Mouse (Mus musculus) hindbrain, embryonic 15.5 days (tissue): Measurements from ENCODE around the gene Slc25a45. TPM values are rescaled to one million over a fixed set of nuclear protein-coding genes. Genes with fewer than 3 reads are reported as not detected.

ENCODE experiments used
- ATAC-seq: fragments of 200-750 bp; cut with Nextera tagmentation; 2 replicates; pipeline ENCODE4 v1.8.0; 2017; ENCODE audit warnings: low read depth, moderate number of reproducible peaks, moderate TSS enrichment; ENCODE audit not compliant: low FRiP score
- H3K27ac ChIP-seq: fragments of 300-500 bp; sonication (generic); replicated peaks from 2 replicates; pipeline ENCODE4 v1.5.1; 2015; ENCODE audit warnings: mild to moderate bottlenecking, inconsistent platforms
- H3K27me3 ChIP-seq: fragments of 300-500 bp; sonication (generic); 2 replicates; pipeline ENCODE4 v1.6.1; 2015; ENCODE audit warnings: control low read depth, inconsistent platforms
- H3K36me3 ChIP-seq: fragments of 300-500 bp; sonication (generic); 2 replicates; pipeline ENCODE4 v1.6.1; 2015; ENCODE audit warnings: control low read depth, inconsistent platforms
- H3K4me1 ChIP-seq: fragments of 300-500 bp; sonication (generic); replicated peaks from 2 replicates; pipeline ENCODE4 v1.6.1; 2015; ENCODE audit warnings: control low read depth, inconsistent platforms
- H3K4me2 ChIP-seq: fragments of 300-500 bp; sonication (generic); 2 replicates; pipeline ENCODE4 v1.6.1; 2015; ENCODE audit warnings: moderate library complexity, mild to moderate bottlenecking, inconsistent platforms
- H3K4me3 ChIP-seq: fragments of 300-500 bp; sonication (generic); 2 replicates; pipeline ENCODE4 v1.5.1; 2015; ENCODE audit warnings: mild to moderate bottlenecking, inconsistent platforms
- H3K9ac ChIP-seq: fragments of 300-500 bp; sonication (generic); 2 replicates; pipeline ENCODE4 v1.6.1; 2015; ENCODE audit warnings: inconsistent platforms
- H3K9me3 ChIP-seq: fragments of 300-500 bp; sonication (generic); 2 replicates; pipeline ENCODE4 v1.6.1; 2016; ENCODE audit warnings: control low read depth, inconsistent platforms
- WGBS: fragments of 180-500 bp; shearing (Covaris S2); methylation state at CpG from one replicate; pipeline ENCODE4 v1.1.7; 2015; 5-methylcytosine and 5-hydroxymethylcytosine counted together
- polyA plus RNA-seq: library from polyadenylated mRNA; unstranded; fragments of >200 nt; fragmentation: Nextera tagmentation; extraction: Ambion mirVana; gene quantifications from 2 replicates; pipeline ENCODE4 v1.2.1, GENCODE M21; 2015

Slc25a45 gene
- polyA plus RNA-seq, 1 experiment from 2014 or later: 2.6 TPM

GRCm38 (mm10) chr19:5885838-5886237, 8.2 kb downstream of the Slc25a45 start:
- H3K27me3 ChIP-seq: no peaks in the 10 kb centered on the region

GRCm38 (mm10) chr19:5887234-5887815, 9.7 kb downstream of the Slc25a45 start:
- WGBS: 89% methylated on average over 3 of the region's 3 CpGs
- Histone ChIP-seq H3K9ac (no peak overlapping the region), H3K4me1 (peaks cover 10% of the 10 kb centered on the region), H3K27ac (no peak overlapping the region), H3K4me2 (no peak overlapping the region), H3K4me3 (no peak overlapping the region), H3K9me3 (no peaks in the 10 kb centered on the region), H3K27me3 (no peaks in the 10 kb centered on the region), H3K36me3 (peaks cover 8% of the 10 kb centered on the region; the same call in 1 of the 2 replicates)
- ATAC-seq: no peak

More at GRCm38 (mm10) chr19:5885838-5886237, 8.2 kb downstream of the Slc25a45 start:
- H3K9me3 ChIP-seq: no peaks in the 10 kb centered on the region
- H3K4me2 ChIP-seq: no peak overlapping the region
- WGBS: 61% methylated on average over 4 of the region's 4 CpGs
- H3K27ac ChIP-seq: no peak overlapping the region
- H3K4me3 ChIP-seq: no peak overlapping the region
- no peak for ATAC-seq
- no peaks in the 10 kb centered on the region for H3K4me1 ChIP-seq
- no peaks in the 10 kb centered on the region for H3K36me3 ChIP-seq
- no peak overlapping the region for H3K9ac ChIP-seq

GRCm38 (mm10) chr19:5889211-5889610, 11.6 kb downstream of the Slc25a45 start:
- WGBS: 63% methylated on average over 4 of the region's 4 CpGs
- no peak for ATAC-seq
- H3K9me3 ChIP-seq: no peaks in the 10 kb centered on the region

GRCm38 (mm10) chr19:5891521-5892258, 14.1 kb downstream of the Slc25a45 start:
- H3K27ac ChIP-seq: no peak overlapping the region
- H3K36me3 ChIP-seq: peaks cover 18% of the 10 kb centered on the region
- no peak overlapping the region for H3K9ac ChIP-seq
- 95% methylated on average over 12 of the region's 12 CpGs for WGBS
- H3K4me3 ChIP-seq: no peak overlapping the region
- H3K27me3 ChIP-seq: no peaks in the 10 kb centered on the region
- H3K4me2 ChIP-seq: 0 out of 2 replicates have a peak overlapping the region, but pooled peaks have one; percentile 72
- no peaks in the 10 kb centered on the region for H3K9me3 ChIP-seq
- peaks cover 21% of the 10 kb centered on the region for H3K4me1 ChIP-seq
- no peak for ATAC-seq

More at GRCm38 (mm10) chr19:5889211-5889610, 11.6 kb downstream of the Slc25a45 start:
- Histone ChIP-seq H3K27me3 (no peaks in the 10 kb centered on the region), H3K36me3 (peaks cover 9% of the 10 kb centered on the region; the same call in 1 of the 2 replicates), H3K9ac (no peak overlapping the region), H3K27ac (no peak overlapping the region), H3K4me3 (no peak overlapping the region), H3K4me2 (no peak overlapping the region), H3K4me1 (peaks cover 21% of the 10 kb centered on the region)

- H3K36me3 ChIP-seq: peaks cover 22% of the 10 kb centered on the region
- H3K4me3 ChIP-seq: no peak overlapping the region
- H3K9ac ChIP-seq: no peak overlapping the region
- WGBS: 96% methylated on average over 7 of the region's 7 CpGs
- H3K9me3 ChIP-seq: no peaks in the 10 kb centered on the region
- peak overlapping the region; percentile 72; the same call in 1 of the 2 replicates for H3K4me2 ChIP-seq
- ATAC-seq: no peak
- no peaks in the 10 kb centered on the region for H3K27me3 ChIP-seq
- H3K27ac ChIP-seq: no peak overlapping the region
- H3K4me1 ChIP-seq: peaks cover 21% of the 10 kb centered on the region
Measured at GRCm38 (mm10) chr19:5892262-5892661, 14.7 kb downstream of the Slc25a45 start.

- H3K36me3 ChIP-seq: peaks cover 25% of the 10 kb centered on the region
- H3K27me3 ChIP-seq: no peaks in the 10 kb centered on the region
- H3K9ac ChIP-seq: peak overlapping the region; percentile 81; the same call in 1 of the 2 replicates
- H3K27ac ChIP-seq: no peak overlapping the region
- 89% methylated on average over 13 of the region's 13 CpGs for WGBS
- H3K4me2 ChIP-seq: peak overlapping the region; percentile 72
- no peaks in the 10 kb centered on the region for H3K9me3 ChIP-seq
- peak overlapping the region; percentile 62 for H3K4me3 ChIP-seq
- H3K4me1 ChIP-seq: peaks cover 21% of the 10 kb centered on the region
- ATAC-seq: no peak
Measured at GRCm38 (mm10) chr19:5892735-5893134, 15.1 kb downstream of the Slc25a45 start.

GRCm38 (mm10) chr19:5893282-5894001, 15.8 kb downstream of the Slc25a45 start:
- no peaks in the 10 kb centered on the region for H3K27me3 ChIP-seq
- H3K27ac ChIP-seq: peak overlapping the region; percentile 82
- 4% methylated on average over 30 of the region's 31 CpGs for WGBS
- H3K9me3 ChIP-seq: no peaks in the 10 kb centered on the region
- H3K4me2 ChIP-seq: peak overlapping the region; percentile 72
- ATAC-seq: no peak; the same call in 1 of the 2 replicates
- H3K9ac ChIP-seq: peak overlapping the region; percentile 81
- H3K36me3 ChIP-seq: peaks cover 29% of the 10 kb centered on the region
- H3K4me3 ChIP-seq: peak overlapping the region; percentile 62
- H3K4me1 ChIP-seq: peaks cover 21% of the 10 kb centered on the region

GRCm38 (mm10) chr19:5894002-5894678, 16.5 kb downstream of the Slc25a45 start, which contains the start of gene Tigd3:
Gene Tigd3, minus strand, starts transcription at chr19:5894149.
- H3K4me1 ChIP-seq: peaks cover 21% of the 10 kb centered on the region
- H3K4me2 ChIP-seq: peak within 1 kb of the TSS; percentile 72
- H3K27ac ChIP-seq: peak within 1 kb of the TSS; percentile 82
- peak within 1 kb of the TSS; percentile 81 for H3K9ac ChIP-seq
- peaks cover 34% of the 10 kb centered on the region for H3K36me3 ChIP-seq
- peak within 1 kb of the TSS; percentile 62 for H3K4me3 ChIP-seq
- H3K27me3 ChIP-seq: no peaks in the 10 kb centered on the region
- peak; percentile 98 for ATAC-seq
- WGBS: 3% methylated on average over 36 of the region's 36 CpGs
- no peaks in the 10 kb centered on the region for H3K9me3 ChIP-seq

- H3K4me1 ChIP-seq: peaks cover 24% of the 10 kb centered on the region
- H3K4me2 ChIP-seq: no peak overlapping the region
- ATAC-seq: no peak
- WGBS: 92% methylated on average over 3 of the region's 3 CpGs
- H3K27ac ChIP-seq: no peak overlapping the region
- H3K9me3 ChIP-seq: no peaks in the 10 kb centered on the region
- no peak overlapping the region for H3K9ac ChIP-seq
- peaks cover 52% of the 10 kb centered on the region for H3K36me3 ChIP-seq
- H3K4me3 ChIP-seq: no peak overlapping the region
- no peaks in the 10 kb centered on the region for H3K27me3 ChIP-seq
Measured at GRCm38 (mm10) chr19:5907275-5907674, 29.7 kb downstream of the Slc25a45 start.

- WGBS: 44% methylated on average over 6 of the region's 6 CpGs
- no peak for ATAC-seq
- peak overlapping the region; percentile 29 for H3K4me3 ChIP-seq
- peak overlapping the region; percentile 91 for H3K4me2 ChIP-seq
- peak overlapping the region; percentile 25; the same call in 1 of the 2 replicates for H3K9ac ChIP-seq
- H3K27me3 ChIP-seq: no peaks in the 10 kb centered on the region
- no peaks in the 10 kb centered on the region for H3K9me3 ChIP-seq
- peaks cover 22% of the 10 kb centered on the region for H3K36me3 ChIP-seq
- peak overlapping the region; percentile 72 for H3K27ac ChIP-seq
- peaks cover 33% of the 10 kb centered on the region for H3K4me1 ChIP-seq
Measured at GRCm38 (mm10) chr19:5910221-5910620, 32.6 kb downstream of the Slc25a45 start.

- Histone ChIP-seq H3K4me1 (peaks cover 33% of the 10 kb centered on the region), H3K36me3 (peaks cover 15% of the 10 kb centered on the region; the same call in 1 of the 2 replicates), H3K27me3 (no peaks in the 10 kb centered on the region), H3K9ac (peak overlapping the region; percentile 93), H3K27ac (peak overlapping the region; percentile 83), H3K4me3 (peak overlapping the region; percentile 94), H3K4me2 (peak overlapping the region; percentile 91), H3K9me3 (no peaks in the 10 kb centered on the region)
- no peak for ATAC-seq
- WGBS: 8% methylated on average over 14 of the region's 14 CpGs
Measured at GRCm38 (mm10) chr19:5911430-5912102, 34.0 kb downstream of the Slc25a45 start.
